Mouse (Mus musculus): ENCODE measurements around the gene Hip1r. TPM values are rescaled to one million over a fixed set of nuclear protein-coding genes. Genes with fewer than 3 reads are reported as not detected.

Gene Hip1r
- polyA plus RNA-seq, 1 experiment from 2014 or later, result 26.9 TPM

GRCm38 (mm10) chr5:123989941-123990885 lies 16.8 kb downstream of the Hip1r start:
- Histone ChIP-seq H3K4me1 (peaks cover 16% of the 10 kb centered on the region), H3K4me2 (replicated peaks) (no peak overlapping the region), H3K9me3 (no peaks in the 10 kb centered on the region), H3K27me3 (no peaks in the 10 kb centered on the region), H3K9ac (replicated peaks) (no peak overlapping the region), H3K36me3 (no peaks in the 10 kb centered on the region), H3K27ac (replicated peaks) (no peak overlapping the region), H3K4me3 (no peak overlapping the region)
- no peak for ATAC-seq (replicated peaks)
- 77% methylated on average over 20 of the region's 20 CpGs for WGBS

GRCm38 (mm10) chr5:123991321-123991720 lies 17.9 kb downstream of the Hip1r start:
- no peaks in the 10 kb centered on the region for H3K36me3 ChIP-seq
- no peak for ATAC-seq (replicated peaks)
- H3K9me3 ChIP-seq, result no peaks in the 10 kb centered on the region
- no peak overlapping the region for H3K27ac ChIP-seq (replicated peaks)
- H3K9ac ChIP-seq (replicated peaks), result no peak overlapping the region
- no peak overlapping the region for H3K4me2 ChIP-seq (replicated peaks)
- WGBS, result 90% methylated on average over 6 of the region's 6 CpGs
- no peaks in the 10 kb centered on the region for H3K27me3 ChIP-seq
- peaks cover 16% of the 10 kb centered on the region for H3K4me1 ChIP-seq
- no peak overlapping the region for H3K4me3 ChIP-seq

- H3K36me3 ChIP-seq, result no peaks in the 10 kb centered on the region
- no peaks in the 10 kb centered on the region for H3K9me3 ChIP-seq
- H3K4me1 ChIP-seq, result peaks cover 21% of the 10 kb centered on the region
- H3K4me3 ChIP-seq, result no peak overlapping the region
- H3K27ac ChIP-seq (replicated peaks), result peak overlapping the region; percentile 90
- ATAC-seq (replicated peaks), result no peak
- H3K27me3 ChIP-seq, result no peaks in the 10 kb centered on the region
- H3K4me2 ChIP-seq (replicated peaks), result no peak overlapping the region
- H3K9ac ChIP-seq (replicated peaks), result no peak overlapping the region
- 79% methylated on average over 10 of the region's 10 CpGs for WGBS
Observed at GRCm38 (mm10) chr5:123992193-123992637, 18.8 kb downstream of the Hip1r start.

- Histone ChIP-seq H3K9me3 (no peaks in the 10 kb centered on the region), H3K27me3 (no peaks in the 10 kb centered on the region), H3K4me3 (no peak overlapping the region), H3K4me1 (peaks cover 26% of the 10 kb centered on the region), H3K9ac (replicated peaks) (no peak overlapping the region), H3K4me2 (replicated peaks) (no peak overlapping the region), H3K27ac (replicated peaks) (peak overlapping the region; percentile 90), H3K36me3 (no peaks in the 10 kb centered on the region)
- WGBS, result 31% methylated on average over 5 of the region's 5 CpGs
- peak; percentile 39; the same call in 1 of the 2 replicates for ATAC-seq (replicated peaks)
Observed at GRCm38 (mm10) chr5:123992794-123993193, 19.4 kb downstream of the Hip1r start.

GRCm38 (mm10) chr5:123993263-123994036 lies 20.0 kb downstream of the Hip1r start:
- H3K9me3 ChIP-seq, result no peaks in the 10 kb centered on the region
- no peaks in the 10 kb centered on the region for H3K36me3 ChIP-seq
- peak overlapping the region; percentile 90 for H3K27ac ChIP-seq (replicated peaks)
- ATAC-seq (replicated peaks), result peak; percentile 83
- 41% methylated on average over 7 of the region's 7 CpGs for WGBS
- H3K4me2 ChIP-seq (replicated peaks), result no peak overlapping the region
- no peak overlapping the region for H3K9ac ChIP-seq (replicated peaks)
- H3K4me3 ChIP-seq, result no peak overlapping the region
- H3K4me1 ChIP-seq, result peaks cover 28% of the 10 kb centered on the region
- no peaks in the 10 kb centered on the region for H3K27me3 ChIP-seq

- H3K9ac ChIP-seq (replicated peaks), result no peak overlapping the region
- no peak overlapping the region for H3K4me2 ChIP-seq (replicated peaks)
- H3K27me3 ChIP-seq, result no peaks in the 10 kb centered on the region
- no peak for ATAC-seq (replicated peaks)
- H3K27ac ChIP-seq (replicated peaks), result peak overlapping the region; percentile 90
- WGBS, result 90% methylated on average over 7 of the region's 7 CpGs
- H3K9me3 ChIP-seq, result no peaks in the 10 kb centered on the region
- H3K36me3 ChIP-seq, result no peaks in the 10 kb centered on the region
- peaks cover 28% of the 10 kb centered on the region for H3K4me1 ChIP-seq
- H3K4me3 ChIP-seq, result no peak overlapping the region
Observed at GRCm38 (mm10) chr5:123994468-123994867, 21.0 kb downstream of the Hip1r start.

DNA sequence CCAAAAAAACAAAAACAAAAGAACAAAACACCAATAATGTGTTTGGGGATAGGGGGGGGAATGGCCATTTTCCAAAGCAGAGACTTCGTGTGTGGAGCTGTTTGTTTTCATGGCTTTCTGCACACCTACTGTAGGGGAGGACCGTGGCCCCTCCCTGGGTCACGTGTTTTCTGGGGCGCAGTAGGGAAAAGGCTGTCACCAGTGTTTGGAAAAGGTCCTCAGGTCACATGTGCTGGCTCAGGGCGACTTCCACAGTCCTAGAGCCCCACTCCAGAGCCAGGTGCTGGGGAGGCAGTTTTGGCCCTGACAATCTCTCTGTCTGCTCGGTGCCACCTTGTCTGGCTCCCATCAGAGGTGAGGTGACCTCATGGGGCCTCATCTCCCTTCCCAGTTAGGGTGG lies 22.0 kb downstream of the Hip1r start:
- no peaks in the 10 kb centered on the region for H3K9me3 ChIP-seq
- WGBS, result 82% methylated on average over 6 of the region's 6 CpGs
- H3K4me1 ChIP-seq, result peaks cover 28% of the 10 kb centered on the region
- H3K4me3 ChIP-seq, result no peak overlapping the region
- H3K4me2 ChIP-seq (replicated peaks), result no peak overlapping the region
- H3K36me3 ChIP-seq, result no peaks in the 10 kb centered on the region
- no peaks in the 10 kb centered on the region for H3K27me3 ChIP-seq
- no peak for ATAC-seq (replicated peaks)
- no peak overlapping the region for H3K27ac ChIP-seq (replicated peaks)
- H3K9ac ChIP-seq (replicated peaks), result no peak overlapping the region

- WGBS, result 87% methylated on average over 10 of the region's 10 CpGs
- peaks cover 31% of the 10 kb centered on the region for H3K4me1 ChIP-seq
- H3K36me3 ChIP-seq, result no peaks in the 10 kb centered on the region
- H3K4me2 ChIP-seq (replicated peaks), result no peak overlapping the region
- H3K27me3 ChIP-seq, result no peaks in the 10 kb centered on the region
- no peak overlapping the region for H3K27ac ChIP-seq (replicated peaks)
- H3K9me3 ChIP-seq, result no peaks in the 10 kb centered on the region
- no peak overlapping the region for H3K4me3 ChIP-seq
- no peak for ATAC-seq (replicated peaks)
- H3K9ac ChIP-seq (replicated peaks), result no peak overlapping the region
Observed at GRCm38 (mm10) chr5:123996194-123996593, 22.8 kb downstream of the Hip1r start.

- WGBS, result 92% methylated on average over 14 of the region's 14 CpGs
- Histone ChIP-seq H3K4me1 (peaks cover 33% of the 10 kb centered on the region), H3K36me3 (0 out of 2 replicates have a peak, but pooled peaks cover 4% of the 10 kb centered on the region), H3K9ac (replicated peaks) (no peak overlapping the region), H3K4me3 (no peak overlapping the region), H3K27ac (replicated peaks) (peak overlapping the region; percentile 60), H3K4me2 (replicated peaks) (no peak overlapping the region), H3K9me3 (no peaks in the 10 kb centered on the region), H3K27me3 (no peaks in the 10 kb centered on the region)
- ATAC-seq (replicated peaks), result no peak
Observed at GRCm38 (mm10) chr5:123996695-123997094, 23.3 kb downstream of the Hip1r start.

DNA sequence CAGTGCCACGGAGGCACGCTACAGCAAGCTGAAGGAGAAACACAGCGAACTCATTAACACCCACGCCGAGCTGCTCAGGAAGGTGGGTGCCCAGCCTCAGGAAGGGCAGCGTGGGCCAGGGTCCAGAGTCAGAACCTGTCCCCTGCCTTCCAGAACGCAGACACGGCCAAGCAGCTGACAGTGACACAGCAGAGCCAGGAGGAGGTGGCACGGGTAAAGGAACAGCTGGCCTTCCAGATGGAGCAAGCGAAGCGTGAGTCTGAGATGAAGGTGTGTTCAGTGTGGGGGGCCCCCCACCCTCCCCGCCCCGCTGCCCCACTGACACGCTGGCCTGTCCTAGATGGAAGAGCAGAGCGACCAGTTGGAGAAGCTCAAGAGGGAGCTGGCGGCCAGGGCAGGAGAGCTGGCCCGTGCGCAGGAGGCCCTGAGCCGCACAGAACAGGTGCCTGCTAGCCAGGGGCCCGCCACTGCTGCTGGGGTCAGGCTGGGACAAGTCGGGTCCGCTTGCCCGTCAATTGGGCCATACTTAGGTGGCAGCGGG lies 23.9 kb downstream of the Hip1r start:
- 70% methylated on average over 24 of the region's 24 CpGs for WGBS
- Histone ChIP-seq H3K4me2 (replicated peaks) (no peak overlapping the region), H3K9me3 (no peaks in the 10 kb centered on the region), H3K4me1 (peaks cover 32% of the 10 kb centered on the region), H3K9ac (replicated peaks) (no peak overlapping the region), H3K27ac (replicated peaks) (peak overlapping the region; percentile 60), H3K36me3 (0 out of 2 replicates have a peak, but pooled peaks cover 4% of the 10 kb centered on the region), H3K4me3 (no peak overlapping the region), H3K27me3 (no peaks in the 10 kb centered on the region)
- ATAC-seq (replicated peaks), result no peak

GRCm38 (mm10) chr5:123997811-123998210 lies 24.4 kb downstream of the Hip1r start:
- no peak overlapping the region for H3K9ac ChIP-seq (replicated peaks)
- 0 out of 2 replicates have a peak, but pooled peaks cover 4% of the 10 kb centered on the region for H3K36me3 ChIP-seq
- H3K4me1 ChIP-seq, result peaks cover 32% of the 10 kb centered on the region
- no peaks in the 10 kb centered on the region for H3K9me3 ChIP-seq
- no peaks in the 10 kb centered on the region for H3K27me3 ChIP-seq
- no peak overlapping the region for H3K4me3 ChIP-seq
- H3K27ac ChIP-seq (replicated peaks), result peak overlapping the region; percentile 60
- 47% methylated on average over 16 of the region's 16 CpGs for WGBS
- H3K4me2 ChIP-seq (replicated peaks), result no peak overlapping the region
- ATAC-seq (replicated peaks), result no peak

DNA sequence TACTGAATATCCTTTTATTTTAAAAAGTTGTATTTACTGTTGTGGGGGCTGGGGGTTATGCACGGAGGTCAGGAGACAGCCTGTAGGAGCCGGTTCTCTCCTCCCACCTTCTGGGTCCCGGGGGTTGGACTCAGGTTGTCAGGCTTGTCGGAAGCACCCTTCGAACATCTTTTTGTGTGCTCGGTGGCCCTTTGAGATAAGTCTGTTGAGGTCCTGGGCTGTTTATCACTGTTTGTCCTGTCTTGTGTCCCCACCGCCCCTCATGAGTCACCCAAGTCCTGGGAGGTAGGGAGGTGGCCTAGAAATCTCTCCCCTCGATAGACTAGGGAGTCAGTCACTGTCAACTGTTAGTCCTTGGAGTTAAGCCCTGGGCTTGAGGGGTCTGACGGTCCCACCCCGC lies 24.9 kb downstream of the Hip1r start:
- Histone ChIP-seq H3K4me2 (replicated peaks) (no peak overlapping the region), H3K4me1 (peaks cover 34% of the 10 kb centered on the region), H3K4me3 (no peak overlapping the region), H3K27me3 (no peaks in the 10 kb centered on the region), H3K9me3 (no peaks in the 10 kb centered on the region), H3K9ac (replicated peaks) (no peak overlapping the region), H3K36me3 (peaks cover 7% of the 10 kb centered on the region), H3K27ac (replicated peaks) (peak overlapping the region; percentile 60; the same call in 1 of the 2 replicates)
- 88% methylated on average over 10 of the region's 10 CpGs for WGBS
- no peak for ATAC-seq (replicated peaks)

Data from forebrain, embryonic 15.5 days (tissue).